Mouse (Mus musculus) intestine, postnatal 0 days (tissue): ENCODE measurements around the gene Sh3bp4. TPM values are rescaled to one million over a fixed set of nuclear protein-coding genes. Genes with fewer than 3 reads are reported as not detected.
A peak's percentile ranks its signal among the peaks of the same experiment; 100 is the strongest.

Source experiments
- ATAC-seq: fragments of 200-750 bp; cut with Nextera tagmentation; 2 replicates; pipeline ENCODE4 v1.8.0; 2017; ENCODE audit warnings: mild to moderate bottlenecking, moderate TSS enrichment, moderate library complexity
- H3K27ac ChIP-seq: fragments of 300-500 bp; sonication (generic); 2 replicates; pipeline ENCODE4 v1.5.1; 2014; ENCODE audit warnings: mild to moderate bottlenecking, low read depth, low read length, moderate library complexity
- H3K27me3 ChIP-seq: fragments of 300-500 bp; sonication (generic); replicated peaks from 2 replicates; pipeline ENCODE4 v1.6.1; 2014; ENCODE audit warnings: low read length, mixed read lengths; ENCODE audit not compliant: control insufficient read depth, insufficient read depth
- H3K36me3 ChIP-seq: fragments of 300-500 bp; sonication (generic); 2 replicates; pipeline ENCODE4 v1.6.1; 2014; ENCODE audit warnings: mild to moderate bottlenecking, moderate library complexity; ENCODE audit not compliant: control insufficient read depth, insufficient read depth
- H3K4me1 ChIP-seq: fragments of 300-500 bp; sonication (generic); replicated peaks from 2 replicates; pipeline ENCODE4 v1.6.1; 2014; ENCODE audit warnings: antibody characterized with exemption, low read length, mixed read lengths; ENCODE audit not compliant: control insufficient read depth, insufficient read depth
- H3K4me2 ChIP-seq: fragments of 300-500 bp; sonication (generic); replicated peaks from 2 replicates; pipeline ENCODE4 v1.6.1; 2014; ENCODE audit warnings: low read depth, mild to moderate bottlenecking, moderate library complexity
- H3K4me3 ChIP-seq: fragments of 300-500 bp; sonication (generic); 2 replicates; pipeline ENCODE4 v1.5.1; 2014; ENCODE audit warnings: low read depth, low read length
- H3K9ac ChIP-seq: fragments of 300-500 bp; sonication (generic); 2 replicates; pipeline ENCODE4 v1.6.1; 2014; ENCODE audit warnings: mild to moderate bottlenecking, low read depth, low read length
- H3K9me3 ChIP-seq: fragments of 300-500 bp; sonication (generic); 2 replicates; pipeline ENCODE4 v1.6.1; 2016; ENCODE audit warnings: mixed run types; ENCODE audit not compliant: control insufficient read depth
- CTCF ChIP-seq: sonication (generic); IDR thresholded peaks from 2 replicates; pipeline ENCODE4 v1.5.1; 2016; ENCODE audit warnings: low read depth, mild to moderate bottlenecking, control low read depth, antibody characterized with exemption, moderate library complexity
- WGBS: fragments of 180-500 bp; shearing (Covaris S2); extraction: QIAGEN DNeasy Blood & Tissue Kit; methylation state at CpG from one replicate; pipeline ENCODE4 v1.1.7; 2014; 5-methylcytosine and 5-hydroxymethylcytosine counted together
- polyA plus RNA-seq: library from polyadenylated mRNA; unstranded; fragments of >200 nt; fragmentation: Nextera tagmentation; extraction: Ambion mirVana; gene quantifications from 2 replicates; pipeline ENCODE4 v1.2.1, GENCODE M21; 2015

The Sh3bp4 gene
- polyA plus RNA-seq, 1 experiment from 2014 or later: 6.1 TPM

DNA sequence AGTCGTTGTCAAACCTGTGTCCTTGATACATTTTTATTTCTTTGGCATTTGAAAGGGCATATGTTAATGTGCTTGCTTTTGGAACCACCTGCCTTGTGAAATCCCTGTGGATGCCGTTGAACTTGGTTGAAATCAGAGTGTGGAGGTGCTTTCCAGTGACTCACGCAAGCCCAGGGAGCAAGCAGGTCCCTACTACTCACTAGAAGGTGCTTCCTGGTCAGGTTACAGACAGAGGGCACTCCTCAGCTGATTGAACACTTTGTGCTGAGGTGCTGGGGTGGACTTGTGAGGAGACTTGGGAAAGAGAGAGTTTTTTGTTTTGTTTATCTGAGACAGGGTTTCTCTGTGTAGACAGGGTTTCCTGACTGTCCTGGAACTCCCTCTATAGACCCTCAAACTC lies 43.5 kb downstream of the Sh3bp4 start:
- Histone ChIP-seq H3K27ac (no peak overlapping the region), H3K27me3 (no peaks in the 10 kb centered on the region)

DNA sequence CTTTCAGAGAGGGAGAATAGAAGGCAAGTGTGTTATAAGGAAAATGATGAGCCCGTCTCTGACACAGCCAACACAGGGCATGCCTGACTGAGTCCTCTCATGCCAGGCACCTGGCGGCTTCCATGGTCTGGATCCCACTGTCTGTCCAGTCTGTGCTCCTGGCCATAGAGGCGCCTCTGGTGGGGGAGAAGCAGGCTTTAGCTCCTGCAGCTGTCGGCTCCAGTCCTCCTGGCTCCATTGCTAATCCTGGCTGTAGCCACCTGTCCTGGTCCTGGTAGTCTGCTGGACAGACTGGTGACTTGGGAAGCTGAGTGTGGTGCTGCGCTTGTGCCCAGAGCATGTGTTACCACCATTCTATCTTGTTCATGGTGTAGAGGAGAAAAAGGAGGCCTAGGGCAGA lies 46.8 kb downstream of the Sh3bp4 start:
- Histone ChIP-seq H3K9ac (no peak overlapping the region), H3K27me3 (no peaks in the 10 kb centered on the region), H3K4me1 (no peaks in the 10 kb centered on the region), H3K4me3 (no peak overlapping the region), H3K27ac (no peak overlapping the region), H3K36me3 (no peaks in the 10 kb centered on the region), H3K4me2 (no peak overlapping the region), H3K9me3 (no peaks in the 10 kb centered on the region)
- no peak for TF ChIP-seq CTCF
- 81% methylated on average over 5 of the region's 5 CpGs for WGBS
- ATAC-seq: no peak

More for the DNA sequence above, 43.5 kb downstream of the Sh3bp4 start:
- Histone ChIP-seq H3K4me3 (no peak overlapping the region), H3K9ac (no peak overlapping the region), H3K4me2 (no peak overlapping the region), H3K9me3 (no peaks in the 10 kb centered on the region), H3K4me1 (peaks cover 9% of the 10 kb centered on the region; the same call in 1 of the 2 replicates), H3K36me3 (no peaks in the 10 kb centered on the region)
- 84% methylated on average over 3 of the region's 3 CpGs for WGBS
- 0 out of 2 replicates have a peak, but pooled peaks have one; percentile 12 for TF ChIP-seq CTCF
- ATAC-seq: no peak

DNA sequence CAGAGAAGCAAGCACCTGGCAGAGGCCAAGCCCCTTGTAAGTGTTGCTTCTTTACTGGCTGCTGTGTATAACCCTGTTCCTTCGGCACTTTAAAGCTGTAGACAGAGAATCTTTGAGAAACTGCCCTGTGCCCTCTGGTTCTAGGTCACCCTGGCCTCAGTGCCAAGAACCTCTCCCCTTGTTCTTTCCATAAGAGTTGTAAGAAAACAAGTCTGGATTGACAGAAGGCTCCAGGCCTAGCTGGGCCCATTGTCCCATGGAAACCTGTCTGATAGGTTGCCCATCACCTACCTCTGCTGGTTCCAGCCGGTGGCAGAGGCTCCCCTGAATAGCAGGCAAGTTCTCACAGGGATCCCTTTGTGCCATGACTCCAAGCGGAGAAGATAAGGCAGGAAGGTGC lies 47.9 kb downstream of the Sh3bp4 start:
- Histone ChIP-seq H3K4me1 (no peaks in the 10 kb centered on the region), H3K9ac (no peak overlapping the region), H3K27ac (no peak overlapping the region), H3K36me3 (no peaks in the 10 kb centered on the region; the same call in 1 of the 2 replicates), H3K4me2 (no peak overlapping the region), H3K9me3 (no peaks in the 10 kb centered on the region), H3K27me3 (no peaks in the 10 kb centered on the region), H3K4me3 (no peak overlapping the region)
- no peak for TF ChIP-seq CTCF
- ATAC-seq: no peak
- WGBS: 79% methylated on average over 3 of the region's 3 CpGs

DNA sequence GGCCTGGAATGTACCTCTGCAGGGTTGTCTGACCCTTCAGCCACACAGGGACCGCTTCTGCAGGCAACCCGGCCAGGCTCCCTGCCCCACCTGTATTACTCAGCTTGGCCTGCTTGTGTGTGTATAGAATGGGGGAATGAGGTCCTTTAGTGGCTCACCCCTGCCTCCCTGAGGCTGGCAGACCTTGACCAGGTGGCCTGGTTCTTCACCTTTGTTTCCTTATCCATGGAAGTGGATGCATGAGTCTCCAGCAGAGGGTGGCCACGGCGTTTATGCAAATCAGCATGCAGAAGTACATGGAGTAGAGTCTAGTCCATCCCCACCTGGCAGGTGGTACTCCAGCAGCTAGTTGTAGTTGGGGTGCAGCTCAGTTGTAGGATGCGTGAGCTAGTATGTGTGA lies 48.6 kb downstream of the Sh3bp4 start:
- Histone ChIP-seq H3K4me2 (no peak overlapping the region), H3K4me1 (no peaks in the 10 kb centered on the region), H3K9me3 (no peaks in the 10 kb centered on the region), H3K4me3 (no peak overlapping the region), H3K36me3 (no peaks in the 10 kb centered on the region; the same call in 1 of the 2 replicates), H3K27me3 (no peaks in the 10 kb centered on the region), H3K27ac (no peak overlapping the region), H3K9ac (no peak overlapping the region)
- no peak for ATAC-seq
- WGBS: 73% methylated on average over 5 of the region's 5 CpGs
- TF ChIP-seq CTCF: peak; percentile 21; the same call in 1 of the 2 replicates

DNA sequence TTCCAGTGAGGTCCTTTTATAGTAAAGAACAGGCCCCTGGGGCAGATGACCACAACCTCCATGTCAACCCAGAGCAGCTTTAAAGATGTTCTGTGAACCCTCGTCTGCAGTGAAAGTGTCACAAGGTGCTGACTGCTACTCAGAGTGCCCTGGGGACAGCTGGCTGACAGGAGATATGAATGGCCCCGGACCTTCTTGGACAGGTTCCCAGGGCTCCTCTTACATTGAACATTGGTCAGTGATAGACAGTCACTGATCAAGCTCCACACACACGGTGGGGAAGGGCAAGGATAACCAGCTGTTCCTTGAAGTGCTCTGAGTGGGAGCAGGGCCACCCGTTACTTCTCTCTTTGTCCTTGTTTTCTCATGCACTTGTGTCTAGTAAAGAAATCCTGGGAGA lies 50.1 kb downstream of the Sh3bp4 start:
- TF ChIP-seq CTCF: no peak
- Histone ChIP-seq H3K27ac (no peak overlapping the region), H3K9me3 (no peaks in the 10 kb centered on the region), H3K4me3 (no peak overlapping the region), H3K4me1 (no peaks in the 10 kb centered on the region), H3K9ac (no peak overlapping the region), H3K27me3 (no peaks in the 10 kb centered on the region), H3K36me3 (no peaks in the 10 kb centered on the region; the same call in 1 of the 2 replicates), H3K4me2 (no peak overlapping the region)
- WGBS: 42% methylated on average over 4 of the region's 4 CpGs
- no peak for ATAC-seq

DNA sequence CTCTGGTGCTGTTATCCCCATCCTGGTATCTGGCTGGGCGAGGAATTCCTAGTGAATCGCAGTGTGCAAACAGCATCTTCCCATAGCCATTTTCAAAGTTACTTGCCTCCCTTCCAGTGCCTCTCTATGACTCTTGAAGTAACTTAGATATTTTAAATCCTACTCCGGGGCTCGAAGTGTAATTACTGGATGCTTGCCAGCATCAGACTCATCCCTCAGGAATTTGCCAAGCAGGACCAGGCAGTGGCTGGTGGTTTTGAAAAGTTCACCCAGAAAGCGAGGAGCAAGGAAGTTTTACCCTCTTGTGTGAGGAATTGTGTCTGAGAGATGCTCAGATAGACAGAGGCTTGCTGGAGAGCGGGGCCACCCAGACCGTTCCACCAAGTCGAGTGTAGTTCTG lies 51.3 kb downstream of the Sh3bp4 start:
- no peak overlapping the region for H3K4me2 ChIP-seq
- no peaks in the 10 kb centered on the region for H3K4me1 ChIP-seq
- H3K9ac ChIP-seq: no peak overlapping the region
- H3K9me3 ChIP-seq: no peaks in the 10 kb centered on the region
- no peaks in the 10 kb centered on the region; the same call in 1 of the 2 replicates for H3K36me3 ChIP-seq
- no peak for ATAC-seq
- H3K27ac ChIP-seq: no peak overlapping the region
- H3K27me3 ChIP-seq: no peaks in the 10 kb centered on the region
- WGBS: 50% methylated on average over 8 of the region's 8 CpGs
- TF ChIP-seq CTCF: no peak
- H3K4me3 ChIP-seq: no peak overlapping the region

DNA sequence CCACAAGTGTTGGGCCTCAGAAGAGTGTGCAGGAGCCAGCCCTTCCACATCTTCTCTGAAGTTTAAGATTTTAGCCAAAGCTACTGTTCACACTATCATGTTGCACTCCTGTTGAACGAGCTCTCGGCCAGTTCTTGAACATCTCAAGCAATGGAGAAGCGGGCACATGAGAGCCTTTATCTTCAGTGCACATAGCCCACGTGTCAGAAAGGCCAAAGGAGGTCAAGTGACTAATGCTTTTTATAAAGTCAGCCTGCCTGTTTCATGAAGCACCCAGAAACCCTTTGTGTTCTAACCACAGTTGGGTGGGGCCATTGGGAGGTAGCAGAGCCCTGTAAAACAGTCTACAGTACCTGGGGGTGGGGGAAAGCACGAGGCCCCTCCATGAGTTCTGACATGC lies 52.2 kb downstream of the Sh3bp4 start:
- Histone ChIP-seq H3K4me2 (no peak overlapping the region), H3K9ac (no peak overlapping the region), H3K4me1 (no peaks in the 10 kb centered on the region), H3K9me3 (no peaks in the 10 kb centered on the region), H3K4me3 (no peak overlapping the region), H3K36me3 (no peaks in the 10 kb centered on the region; the same call in 1 of the 2 replicates), H3K27me3 (no peaks in the 10 kb centered on the region), H3K27ac (no peak overlapping the region)
- ATAC-seq: no peak
- TF ChIP-seq CTCF: no peak
- WGBS: 63% methylated on average over 5 of the region's 5 CpGs
